In genomic region chr5:122652506-122652905, GRCm38 (mm10) we compare ENCODE assay signal across 8 mouse cellular contexts. TPM values are rescaled to one million over a fixed set of nuclear protein-coding genes. Genes with fewer than 3 reads are reported as not detected.
A peak's percentile ranks its signal among the peaks of the same experiment; 100 is the strongest.
DNase-seq lines count a peak whose midpoint lies in the region; ATAC-seq and TF ChIP-seq lines count a peak whose summit lies in the region.

No protein-coding gene starts in this region.

- no peak for DNase-seq in heart, postnatal 36 days
- DNase-seq in T-cell, adult 2 months (ENCODE audit: low spot score), result peak; percentile 47
- peak; percentile 78 for DNase-seq in heart, postnatal 0 days (ENCODE audit: low spot score)
- no peak for DNase-seq in kidney, adult 11 months
- no peak for DNase-seq in cerebellum, postnatal 4 days (ENCODE audit: low spot score in 2 of 2)
- no peak for DNase-seq in kidney, adult 9 months

- TF ChIP-seq EP300 in heart, postnatal 0 days (IDR thresholded peaks at IDR 0.05; ENCODE audit: low read depth), result no peak

- no peaks in the 10 kb centered on the region for H3K36me3 ChIP-seq in heart, embryonic 12.5 days
- H3K36me3 ChIP-seq in heart, postnatal 0 days (replicated peaks; ENCODE audit: control insufficient read depth, insufficient read depth, low read length), result no peaks in the 10 kb centered on the region
- H3K36me3 ChIP-seq in midbrain, embryonic 13.5 days, result no peaks in the 10 kb centered on the region

- peak overlapping the region; percentile 53 for H3K9ac ChIP-seq in heart, embryonic 12.5 days
- no peak overlapping the region for H3K9ac ChIP-seq in heart, postnatal 0 days (replicated peaks; ENCODE audit: low read depth, low read length)
- no peak overlapping the region for H3K9ac ChIP-seq in midbrain, embryonic 13.5 days (replicated peaks)

- 9% methylated on average over 7 of the region's 7 CpGs for WGBS in heart, embryonic 12.5 days
- WGBS in heart, postnatal 0 days, result 17% methylated on average over 7 of the region's 7 CpGs
- WGBS in midbrain, embryonic 13.5 days, result 75% methylated on average over 7 of the region's 7 CpGs

- TF ChIP-seq CTCF in heart, postnatal 0 days (IDR thresholded peaks at IDR 0.05; ENCODE audit: low read depth), result no peak

- peak overlapping the region; percentile 71 for H3K27ac ChIP-seq in heart, embryonic 12.5 days (ENCODE audit: poor library complexity, severe bottlenecking)
- H3K27ac ChIP-seq in heart, postnatal 0 days (ENCODE audit: low read depth), result peak overlapping the region; percentile 68
- peak overlapping the region; percentile 89 for H3K27ac ChIP-seq in midbrain, embryonic 13.5 days

- no peaks in the 10 kb centered on the region for H3K27me3 ChIP-seq in heart, embryonic 12.5 days (replicated peaks)
- no peaks in the 10 kb centered on the region for H3K27me3 ChIP-seq in heart, postnatal 0 days (ENCODE audit: control insufficient read depth, insufficient read depth, low read length)
- H3K27me3 ChIP-seq in midbrain, embryonic 13.5 days, result no peaks in the 10 kb centered on the region

- intact Hi-C loops in heart, postnatal 36 days (cut with DNase I), result loop anchor here (5.0 kb wide), 1 partner anchor 75 kb away; no protein-coding TSS in a partner anchor

- peaks cover 27% of the 10 kb centered on the region for H3K4me1 ChIP-seq in heart, embryonic 12.5 days (replicated peaks)
- peaks cover 15% of the 10 kb centered on the region for H3K4me1 ChIP-seq in heart, postnatal 0 days (ENCODE audit: control insufficient read depth, insufficient read depth)
- peaks cover 30% of the 10 kb centered on the region for H3K4me1 ChIP-seq in midbrain, embryonic 13.5 days (replicated peaks)

- peaks cover 4% of the 10 kb centered on the region; the same call in 1 of the 2 replicates for H3K9me3 ChIP-seq in heart, embryonic 12.5 days (replicated peaks)
- H3K9me3 ChIP-seq in heart, postnatal 0 days (replicated peaks; ENCODE audit: control insufficient read depth, low read length), result no peaks in the 10 kb centered on the region
- no peaks in the 10 kb centered on the region for H3K9me3 ChIP-seq in midbrain, embryonic 13.5 days

- no peak overlapping the region for H3K4me3 ChIP-seq in heart, embryonic 12.5 days
- H3K4me3 ChIP-seq in heart, postnatal 0 days (ENCODE audit: low read depth, low read length), result no peak overlapping the region
- H3K4me3 ChIP-seq in midbrain, embryonic 13.5 days (replicated peaks), result no peak overlapping the region

- peak; percentile 89 for ATAC-seq in heart, embryonic 12.5 days (ENCODE audit: insufficient number of reproducible peaks, low FRiP score)
- peak; percentile 80 for ATAC-seq in heart, postnatal 0 days (ENCODE audit: insufficient read depth, low read depth)
- no peak for ATAC-seq in midbrain, embryonic 13.5 days

- H3K4me2 ChIP-seq in heart, embryonic 12.5 days, result peak overlapping the region; percentile 44
- peak overlapping the region; percentile 6; the same call in 1 of the 2 replicates for H3K4me2 ChIP-seq in heart, postnatal 0 days (ENCODE audit: low read depth, low read length)
- 0 out of 2 replicates have a peak overlapping the region, but pooled peaks have one; percentile 11 for H3K4me2 ChIP-seq in midbrain, embryonic 13.5 days (replicated peaks)

RNA-seq across cellular contexts. Expression of gene P2rx7, which starts 8.8 kb away (rescaled TPM):
- polyA plus RNA-seq in heart, embryonic 12.5 days (2016; fragmentation: Nextera tagmentation; extraction: Ambion mirVana), result 0.76 and 0.91 TPM in 2 replicates
- 1 to 10 TPM; 4.4 TPM for total RNA-seq in heart, postnatal 36 days (2021)
- 2.7 and 4.4 TPM in 2 replicates for total RNA-seq in heart, postnatal 0 days (2014; rRNA removed; ENCODE audit: low replicate concordance)
- polyA plus RNA-seq in heart, postnatal 0 days (2015; fragmentation: Nextera tagmentation; extraction: Ambion mirVana), result 1.6 and 2.2 TPM in 2 replicates
- polyA plus RNA-seq in midbrain, embryonic 13.5 days (2015; fragmentation: Nextera tagmentation; extraction: Ambion mirVana), result 2.3 and 2.7 TPM in 2 replicates

RNA-seq across cellular contexts. Expression of gene Ift81, which starts 38.2 kb away (rescaled TPM):
- 25.2 and 30.0 TPM in 2 replicates for polyA plus RNA-seq in heart, embryonic 12.5 days (2016; fragmentation: Nextera tagmentation; extraction: Ambion mirVana)
- total RNA-seq in heart, postnatal 36 days (2021), result 10 to 100 TPM; 66.7 to 71.1 TPM
- 36.3 and 43.8 TPM in 2 replicates for total RNA-seq in heart, postnatal 0 days (2014; rRNA removed; ENCODE audit: low replicate concordance)
- 50.3 and 51.6 TPM in 2 replicates for polyA plus RNA-seq in heart, postnatal 0 days (2015; fragmentation: Nextera tagmentation; extraction: Ambion mirVana)
- 76.2 and 84.5 TPM in 2 replicates for polyA plus RNA-seq in midbrain, embryonic 13.5 days (2015; fragmentation: Nextera tagmentation; extraction: Ambion mirVana)

RNA-seq across cellular contexts. Expression of gene P2rx4, which starts 54.8 kb away (rescaled TPM):
- polyA plus RNA-seq in heart, embryonic 12.5 days (2016; fragmentation: Nextera tagmentation; extraction: Ambion mirVana), result 15.6 and 17.5 TPM in 2 replicates
- 10 to 100 TPM; 18.9 to 20.5 TPM for total RNA-seq in heart, postnatal 36 days (2021)
- total RNA-seq in heart, postnatal 0 days (2014; rRNA removed; ENCODE audit: low replicate concordance), result 10.0 and 54.2 TPM in 2 replicates
- polyA plus RNA-seq in heart, postnatal 0 days (2015; fragmentation: Nextera tagmentation; extraction: Ambion mirVana), result 21.6 and 22.3 TPM in 2 replicates
- polyA plus RNA-seq in midbrain, embryonic 13.5 days (2015; fragmentation: Nextera tagmentation; extraction: Ambion mirVana), result 10.3 and 14.5 TPM in 2 replicates

Comparison
In these comparisons a context has a peak if more than half of its experiments do, and no peak if none do; other contexts are left out.
1. DNase-seq: peak in T-cell, adult 2 months (single experiment) and heart, postnatal 0 days (single experiment); none in heart, postnatal 36 days (0 of 2), kidney, adult 11 months (single experiment), cerebellum, postnatal 4 days (0 of 2) and kidney, adult 9 months (single experiment).
2. Peak in every context shown above with its lines, with median percentiles within 50 percentile points of each other: H3K27ac ChIP-seq and H3K4me2 ChIP-seq.